Mouse (Mus musculus) layer of hippocampus, adult 11-12 months (tissue): ENCODE measurements around the gene Coro1b.

Experiments used
- DNase-seq: peaks from one replicate; pipeline ENCODE4 v3.0.0; 2022; ENCODE audit warnings: low spot score

The Coro1b gene

DNA sequence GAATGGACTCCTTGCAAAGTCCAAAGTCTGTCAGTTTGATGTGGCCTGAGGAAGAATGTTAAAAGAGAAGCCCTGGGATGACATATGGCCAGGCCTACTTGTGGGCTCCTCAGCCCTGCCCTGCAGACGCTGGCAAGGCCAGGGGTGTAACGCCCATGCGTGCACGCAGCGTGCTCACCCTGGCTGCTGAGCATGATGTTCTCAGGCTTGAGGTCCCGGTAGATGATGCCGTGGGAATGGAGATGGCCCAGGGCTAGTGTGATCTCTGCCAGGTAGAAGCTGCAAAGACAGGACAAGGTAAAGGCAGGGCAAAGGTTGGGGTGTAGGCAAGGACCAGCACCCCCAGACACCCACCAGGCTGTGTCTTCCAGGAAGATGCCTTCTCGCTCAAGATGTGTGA, 10.6 kb downstream of the Coro1b start:
- DNase-seq = no peak

DNA sequence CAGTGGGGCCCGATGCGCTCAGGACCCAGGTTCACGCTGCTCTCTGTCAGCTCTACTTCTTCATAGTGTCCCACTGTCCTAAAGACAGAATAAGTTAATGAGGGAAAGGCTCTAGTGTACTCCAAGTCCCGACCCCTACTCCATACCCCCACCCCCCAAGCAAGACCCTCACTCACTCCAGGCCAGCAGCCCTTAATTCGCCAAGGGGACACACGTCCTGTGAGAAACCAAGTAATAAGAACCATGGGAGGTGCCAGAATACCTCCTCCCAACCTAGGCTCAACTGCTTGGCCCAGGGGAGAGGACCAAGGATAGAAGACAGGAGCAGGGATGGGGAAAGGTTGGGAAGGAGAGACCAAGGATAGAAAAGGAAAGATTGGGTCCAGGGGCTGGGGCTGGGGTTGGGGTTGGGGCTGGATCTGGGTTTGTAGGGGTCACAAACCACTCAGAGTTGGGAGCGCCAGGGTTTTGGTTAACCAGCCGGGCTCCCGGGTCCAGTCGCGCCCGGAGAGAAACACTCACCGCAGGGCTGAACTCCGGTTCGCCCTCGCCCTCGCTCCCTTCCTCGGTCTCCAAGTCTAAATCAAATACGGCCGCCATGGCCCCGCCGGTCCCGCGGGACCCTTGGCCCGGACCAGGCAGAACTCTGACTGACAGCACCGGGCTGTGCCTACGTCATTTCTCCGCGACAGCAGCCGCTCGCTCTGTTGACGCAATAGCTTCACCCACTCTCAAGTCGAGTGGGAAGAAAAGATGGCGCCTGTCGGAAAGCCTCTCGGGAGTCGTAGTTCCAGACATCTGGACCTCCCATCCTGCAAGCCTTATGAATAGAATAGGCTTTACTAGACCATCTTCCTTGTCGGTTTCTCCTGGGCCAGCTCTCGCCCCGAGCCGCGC, 14.5 kb downstream of the Coro1b start, which contains the start of gene Rps6kb2:
Gene Rps6kb2, minus strand, starts transcription at position 709 of the 897 bp plus-strand sequence.
- DNase-seq = peak; percentile 98

DNA sequence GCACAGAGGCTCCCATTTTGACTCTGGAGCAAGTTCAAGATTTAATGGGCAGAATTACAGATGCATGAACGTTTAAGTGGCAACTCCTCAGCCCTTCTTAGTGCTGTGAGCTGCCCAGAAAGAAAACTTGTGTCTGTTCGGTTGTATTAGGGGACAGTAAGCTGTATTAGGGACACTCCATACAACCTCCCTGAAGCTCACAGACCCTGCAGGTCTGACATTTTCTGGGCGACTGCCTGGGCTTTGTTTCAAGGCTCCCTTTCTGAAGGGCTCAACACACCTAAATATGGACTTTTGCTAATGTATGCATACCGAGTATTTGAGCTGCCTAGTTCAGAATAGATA, 15.1 kb downstream of the Coro1b start:
- DNase-seq = no peak

DNA sequence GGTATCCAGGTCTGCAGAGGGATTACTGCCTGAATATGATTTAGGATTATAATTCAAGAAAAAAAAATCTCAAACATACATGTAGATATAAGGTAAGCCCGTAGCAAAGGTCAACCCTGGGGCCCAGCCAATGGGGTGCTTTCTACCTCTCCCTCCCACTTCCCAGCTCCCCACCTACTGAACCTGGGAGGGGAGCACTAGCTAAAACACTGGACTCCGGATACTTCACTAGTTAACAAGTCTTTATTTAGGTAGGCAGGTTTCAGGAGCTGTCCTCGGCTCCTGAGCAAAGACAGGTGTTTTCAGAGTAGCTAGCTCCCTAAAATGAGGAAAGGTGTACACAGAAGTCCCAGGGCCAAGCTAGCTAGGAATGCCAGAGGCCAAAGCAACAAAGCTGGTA, 15.7 kb downstream of the Coro1b start:
- DNase-seq = no peak

DNA sequence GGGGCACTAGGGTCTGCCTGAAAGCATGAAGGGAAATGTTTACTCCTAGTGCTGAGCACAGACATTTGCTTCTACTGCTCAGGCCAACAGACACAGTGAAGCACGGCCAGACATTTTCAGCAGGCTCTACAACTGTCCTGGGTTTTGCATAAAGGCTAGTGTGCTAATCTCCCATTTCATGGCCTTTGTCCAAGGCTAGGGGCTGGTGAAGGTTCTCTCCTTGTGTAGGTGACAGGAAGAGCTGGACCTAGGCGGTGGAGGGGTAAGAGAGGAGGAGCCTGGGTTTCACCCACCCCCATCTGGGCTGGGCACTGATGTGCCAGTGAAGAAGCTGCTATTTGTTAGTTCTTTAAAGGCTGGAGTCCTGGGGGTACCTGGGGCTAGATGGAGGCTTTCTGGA, 16.3 kb downstream of the Coro1b start:
- DNase-seq = no peak

DNA sequence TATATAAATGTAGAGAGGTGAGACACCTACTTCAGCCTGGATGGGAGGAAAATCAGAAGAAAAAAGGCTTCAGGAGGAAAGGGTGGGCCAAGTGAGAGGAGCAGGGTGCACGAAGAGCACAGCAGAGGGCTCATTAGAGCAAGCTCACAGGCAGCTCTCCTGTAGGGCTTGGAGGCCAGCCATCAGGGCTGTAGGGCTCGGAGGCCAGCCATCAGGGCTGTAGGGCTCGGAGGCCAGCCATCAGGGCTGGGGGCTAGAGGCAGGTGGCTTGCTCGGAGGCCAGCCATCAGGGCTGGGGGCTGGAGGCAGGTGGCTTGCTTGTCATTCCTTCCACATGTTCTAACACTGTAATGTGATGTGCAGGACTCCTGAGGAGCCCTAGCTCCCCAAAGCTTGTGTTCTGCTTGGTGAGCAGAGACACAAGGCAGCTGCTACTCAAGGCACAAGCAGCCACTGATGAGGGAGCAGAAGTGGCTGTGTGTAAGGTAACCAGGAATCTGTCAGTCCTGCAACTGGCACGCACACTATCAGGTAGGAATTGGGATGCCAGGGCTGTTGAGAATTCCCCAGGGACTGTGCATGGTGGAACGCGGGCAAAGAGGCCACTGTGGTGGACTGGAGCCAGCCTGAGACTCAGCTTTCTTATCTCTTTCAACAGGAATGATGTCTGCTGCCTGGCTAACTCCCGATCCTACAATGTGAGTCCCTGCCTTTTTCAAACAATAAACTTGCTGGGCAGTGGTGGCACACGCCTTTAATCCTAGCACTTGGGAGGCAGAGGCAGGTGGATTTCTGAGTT, 18.5 kb downstream of the Coro1b start:
- DNase-seq = no peak

DNA sequence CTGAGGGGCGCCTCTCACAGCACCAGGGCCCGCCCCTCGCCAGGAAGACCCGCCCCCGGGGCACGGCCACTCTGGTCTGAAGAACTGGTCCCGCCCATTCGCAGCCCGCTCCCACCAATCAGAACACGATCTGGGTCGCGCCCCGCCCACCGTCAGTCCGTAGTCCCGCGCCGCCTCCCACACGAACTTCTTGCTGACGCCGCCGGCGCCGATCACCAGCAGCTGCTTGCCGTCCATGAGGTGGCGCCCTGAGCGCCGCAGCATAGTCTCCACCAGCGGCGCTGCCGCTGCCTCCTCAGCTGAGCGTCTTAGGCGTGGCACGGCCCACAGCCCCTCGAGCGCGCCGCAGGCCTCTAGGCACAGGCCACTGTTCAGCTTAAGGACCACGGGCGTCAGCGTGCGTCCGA, 21.0 kb downstream of the Coro1b start:
- peak; percentile 99 for DNase-seq

DNA sequence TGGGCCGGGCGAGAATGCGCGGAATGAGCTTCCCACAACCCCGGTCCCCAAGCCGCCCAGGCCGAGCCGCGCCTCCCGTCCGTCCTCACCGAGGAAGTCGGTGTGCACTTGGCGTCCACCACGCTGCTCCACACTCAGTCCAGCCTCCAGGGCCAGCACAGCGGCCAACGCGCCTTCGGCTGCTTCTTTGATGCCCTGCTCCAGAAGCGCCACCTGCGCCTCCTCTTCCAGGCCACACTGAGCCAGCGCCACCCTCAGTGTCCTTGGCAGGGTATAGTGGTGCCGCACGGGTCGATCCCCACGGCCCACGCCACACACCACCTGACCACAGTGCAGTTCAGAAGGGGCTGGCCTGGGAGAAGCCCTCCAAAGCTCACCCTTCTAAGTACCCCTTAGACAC, 21.4 kb downstream of the Coro1b start:
- no peak for DNase-seq

DNA sequence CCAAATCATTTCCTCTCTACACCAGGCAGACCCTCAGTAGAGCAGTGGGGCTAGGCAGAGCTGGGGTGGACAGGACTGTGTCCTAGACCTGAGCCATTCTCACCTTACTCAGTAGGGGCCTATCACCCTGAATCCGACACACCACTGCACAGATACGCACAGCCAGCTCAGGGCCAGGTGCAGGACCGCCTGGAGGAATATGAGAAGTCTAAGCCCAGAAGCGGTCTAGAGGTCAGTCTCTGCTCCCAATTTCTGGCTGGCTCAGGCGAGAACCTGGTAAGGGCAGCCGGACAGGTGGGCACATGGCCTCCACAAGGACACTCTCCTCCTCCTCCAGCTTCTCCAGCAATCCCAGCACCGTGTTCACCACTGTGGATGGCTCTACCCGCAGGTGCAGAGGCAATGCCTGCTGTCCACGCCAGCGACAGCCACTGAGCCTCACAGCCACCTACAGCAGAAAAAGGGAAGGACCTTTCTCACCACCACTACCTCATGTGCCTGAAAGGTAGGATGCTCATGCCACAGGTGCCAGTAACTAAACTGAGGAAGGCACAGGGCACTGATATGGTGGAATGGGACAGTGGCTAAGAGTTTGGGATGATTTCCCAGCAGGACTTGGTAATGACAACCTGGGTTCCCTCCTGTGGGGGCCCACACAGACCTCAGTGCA, 22.4 kb downstream of the Coro1b start:
- DNase-seq = no peak

DNA sequence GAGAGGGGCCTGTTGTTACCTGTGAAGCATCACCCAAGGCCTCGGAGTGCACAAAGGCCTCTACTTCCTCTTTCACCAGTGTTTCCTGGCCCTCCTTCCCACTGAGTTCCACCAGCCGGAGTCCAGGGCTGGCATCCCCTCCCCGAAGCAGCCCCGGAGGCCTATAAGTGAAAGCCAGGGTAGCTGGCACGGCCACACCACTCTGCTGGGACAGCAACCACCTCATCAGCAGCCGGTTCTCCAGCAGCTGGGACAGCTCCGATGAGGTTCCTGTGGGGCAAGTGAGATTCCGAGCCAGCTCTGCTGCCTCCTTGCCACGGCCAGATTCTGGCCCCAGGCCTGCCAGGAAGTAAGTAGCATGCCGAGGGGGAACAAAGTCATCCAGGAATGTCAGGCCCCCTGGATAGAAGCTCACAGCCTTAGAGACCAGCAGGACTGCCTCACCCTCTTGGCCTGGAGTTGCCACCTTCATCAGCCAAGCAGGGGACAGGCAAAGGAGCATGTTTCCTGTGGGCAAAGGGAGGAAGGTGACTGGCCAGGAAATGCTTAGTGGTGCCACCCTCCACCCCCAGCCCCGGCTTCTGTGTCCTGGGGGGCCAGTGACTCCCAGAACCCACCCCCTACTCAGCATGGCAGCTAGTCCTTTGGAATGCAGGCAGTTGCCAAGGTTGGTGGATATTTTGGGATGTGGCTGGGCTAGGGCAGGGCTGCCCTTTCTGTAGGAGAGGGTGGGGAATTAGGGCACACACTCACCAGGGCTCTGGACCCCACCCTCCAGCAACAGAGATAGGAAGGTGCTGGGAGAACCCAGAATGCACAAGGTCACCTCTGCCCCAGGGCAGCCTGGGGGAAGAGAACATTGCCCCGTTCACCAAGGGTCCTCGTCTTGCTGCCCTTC, 23.2 kb downstream of the Coro1b start:
- DNase-seq = no peak

DNA sequence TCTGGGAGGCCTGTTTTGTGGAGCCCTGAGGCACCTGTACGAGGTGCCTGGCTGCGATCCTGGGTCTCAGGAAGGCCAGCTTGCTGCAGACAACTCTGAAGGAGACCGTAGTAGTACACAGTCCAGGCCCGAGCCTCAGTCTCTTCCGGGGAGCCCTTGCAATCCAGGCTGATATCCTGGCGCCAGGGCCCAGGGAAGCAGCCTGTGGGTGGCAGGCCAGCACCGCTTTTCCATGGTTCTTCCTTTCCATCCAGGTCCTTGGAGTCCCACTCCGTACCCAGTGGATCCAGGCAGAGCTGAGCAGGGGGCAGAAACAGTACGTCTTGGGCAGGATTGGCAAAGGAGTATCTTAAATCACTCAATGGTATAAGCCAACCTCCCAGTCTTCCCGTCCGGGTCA, 24.5 kb downstream of the Coro1b start:
- no peak for DNase-seq

DNA sequence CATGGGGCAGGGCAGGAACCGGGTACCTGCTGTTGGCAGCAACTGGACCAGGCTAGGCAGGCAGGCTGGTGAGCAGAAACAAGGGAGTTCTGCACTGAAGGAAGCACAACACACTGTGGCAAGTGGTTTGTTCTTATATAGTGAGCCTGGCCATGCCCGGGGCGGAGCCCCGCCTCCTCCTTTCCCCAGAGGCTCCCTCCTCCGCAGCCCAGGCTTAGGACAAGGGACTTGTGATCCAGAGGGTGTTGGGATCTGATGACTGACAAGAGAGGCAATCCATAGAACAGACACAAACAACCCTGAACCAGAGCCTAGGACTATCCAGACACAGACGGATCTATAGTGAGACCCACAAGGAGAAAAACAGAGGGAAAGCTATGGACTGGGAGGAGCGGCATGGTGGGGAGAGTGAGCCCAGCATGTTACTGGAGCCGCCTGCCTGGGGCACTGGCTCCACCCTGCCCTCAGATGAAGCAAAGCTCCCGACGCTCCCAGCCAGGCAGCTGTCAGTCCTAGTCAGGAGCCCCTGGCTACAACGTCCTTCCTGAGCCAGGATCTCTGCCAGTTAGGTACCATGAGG, 27.0 kb downstream of the Coro1b start, which contains the start of gene Carns1:
Gene Carns1, minus strand, starts transcription at position 112 of the 580 bp plus-strand sequence.
- peak; percentile 67 for DNase-seq

DNA sequence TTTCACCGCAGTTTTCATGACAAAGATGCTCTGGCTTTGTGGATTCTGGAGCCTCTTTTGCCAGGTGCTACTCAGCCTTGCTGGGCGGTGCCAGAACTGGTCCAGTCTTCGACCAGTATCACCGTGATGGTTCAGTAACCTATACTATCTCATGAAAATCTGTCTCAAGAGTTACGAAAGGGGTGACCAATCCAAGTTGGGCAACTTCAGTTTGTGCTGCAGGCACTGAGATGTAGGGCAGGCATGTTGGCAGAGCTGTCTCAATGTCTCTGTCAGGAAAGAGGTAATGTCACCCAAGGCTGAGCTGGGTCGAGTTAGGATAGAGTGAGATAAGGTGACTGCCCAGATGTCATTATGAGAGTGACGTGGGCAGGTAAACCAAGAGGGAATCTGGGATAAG, 32.0 kb downstream of the Coro1b start:
- no peak for DNase-seq

DNA sequence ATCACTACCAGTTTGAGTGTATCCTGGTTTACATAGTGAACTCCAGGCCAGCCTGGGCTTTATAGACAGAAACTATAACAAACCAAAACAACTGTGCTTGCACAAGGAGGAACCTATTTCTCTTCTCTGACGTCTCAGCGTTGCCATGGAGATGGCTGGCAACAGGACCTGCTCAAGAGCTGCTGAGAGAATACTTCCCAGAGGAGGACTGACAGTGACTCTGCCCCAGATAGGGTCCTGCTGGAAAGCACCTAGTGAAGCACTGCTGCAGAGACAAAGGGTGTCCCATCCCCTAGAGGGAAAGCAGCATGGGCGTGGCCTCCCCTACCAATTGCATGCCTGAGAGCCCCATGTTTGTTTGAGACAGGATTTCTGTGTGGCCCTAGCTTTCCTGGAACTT, 33.5 kb downstream of the Coro1b start:
- DNase-seq = peak; percentile 79

DNA sequence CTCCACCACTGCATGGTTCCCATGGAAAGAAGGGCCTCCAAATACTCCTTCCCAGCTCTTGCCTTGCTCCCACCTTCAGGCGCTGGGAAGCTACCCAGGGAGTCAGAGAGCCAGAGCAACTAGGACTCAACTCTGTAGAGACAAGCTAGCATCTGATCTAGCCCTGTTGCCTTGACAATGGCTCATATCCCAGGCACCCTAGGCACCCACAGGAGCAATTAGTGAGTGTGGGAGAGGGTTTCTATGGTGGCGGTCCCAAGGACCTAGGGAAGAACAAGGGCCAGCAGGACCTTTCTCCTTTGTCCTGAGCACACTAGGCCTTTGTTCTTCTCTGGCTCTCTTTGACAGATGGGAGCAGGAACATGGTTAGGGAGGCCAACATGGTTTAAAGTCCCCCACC, 35.3 kb downstream of the Coro1b start:
- no peak for DNase-seq

DNA sequence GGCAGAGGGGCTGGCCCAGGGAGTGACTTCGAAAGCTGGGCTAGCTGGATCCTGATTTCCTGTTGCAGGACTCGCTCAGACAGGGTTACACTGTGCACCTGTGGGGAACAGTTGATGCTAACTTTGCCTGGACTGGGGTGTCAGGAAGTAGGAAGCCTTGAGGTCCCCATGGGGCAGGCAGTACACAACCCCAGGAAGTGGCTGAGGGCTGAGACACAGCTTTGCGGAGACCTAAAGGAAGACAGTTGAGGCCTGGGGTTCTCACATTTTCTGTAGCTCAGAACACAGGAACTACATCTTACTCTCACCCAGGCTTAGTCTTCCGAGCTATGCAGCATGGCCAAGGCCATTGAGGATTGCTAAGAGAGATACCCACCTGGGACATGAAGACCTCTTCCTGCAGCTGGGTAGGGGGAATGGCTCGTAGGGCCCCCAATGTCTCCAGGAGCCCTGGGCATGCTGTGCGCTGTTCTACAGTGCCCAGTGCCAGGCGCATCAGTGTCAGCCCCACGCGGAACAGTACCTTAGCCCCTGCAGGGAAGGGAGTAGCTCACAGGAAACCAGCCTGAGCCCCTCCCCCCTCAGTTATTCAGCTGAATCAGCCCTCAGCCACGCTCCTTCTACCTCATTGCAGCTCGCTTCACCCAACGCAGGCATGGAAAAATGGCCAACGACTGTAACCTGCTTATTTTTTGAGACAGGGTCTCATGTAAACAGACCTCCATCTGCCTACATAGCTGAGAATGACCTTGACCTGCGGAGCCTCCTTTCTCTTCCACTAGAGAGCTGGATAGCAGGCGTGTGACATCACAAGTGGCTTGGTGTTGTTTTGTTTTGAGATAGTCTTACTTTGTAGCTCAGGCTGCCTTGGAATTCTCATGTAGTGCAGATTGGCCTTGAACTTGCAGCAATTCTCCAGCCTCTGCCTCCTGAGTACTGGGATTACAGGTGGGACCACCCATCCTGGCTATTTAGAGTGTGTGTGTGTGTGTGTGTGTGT, 36.9 kb downstream of the Coro1b start:
- no peak for DNase-seq

DNA sequence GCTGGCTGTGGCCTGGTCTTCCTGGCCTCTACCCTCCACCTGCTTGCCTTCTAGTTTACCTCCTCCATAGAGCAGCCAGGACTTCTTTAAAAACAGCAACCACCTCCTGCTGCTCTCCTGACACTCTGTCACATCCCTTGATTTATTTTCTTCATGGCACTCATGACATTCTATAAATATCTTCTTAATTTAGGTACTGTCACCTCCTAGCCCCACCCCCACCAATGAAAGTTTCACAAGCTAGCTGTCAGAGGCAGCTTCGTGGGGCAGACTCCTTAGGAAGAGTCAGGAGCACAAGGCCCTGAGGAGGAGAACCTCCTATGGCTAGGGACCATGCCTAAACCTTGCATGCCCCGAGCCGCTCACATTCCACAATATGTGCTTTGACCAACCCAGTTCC, 38.9 kb downstream of the Coro1b start:
- no peak for DNase-seq

DNA sequence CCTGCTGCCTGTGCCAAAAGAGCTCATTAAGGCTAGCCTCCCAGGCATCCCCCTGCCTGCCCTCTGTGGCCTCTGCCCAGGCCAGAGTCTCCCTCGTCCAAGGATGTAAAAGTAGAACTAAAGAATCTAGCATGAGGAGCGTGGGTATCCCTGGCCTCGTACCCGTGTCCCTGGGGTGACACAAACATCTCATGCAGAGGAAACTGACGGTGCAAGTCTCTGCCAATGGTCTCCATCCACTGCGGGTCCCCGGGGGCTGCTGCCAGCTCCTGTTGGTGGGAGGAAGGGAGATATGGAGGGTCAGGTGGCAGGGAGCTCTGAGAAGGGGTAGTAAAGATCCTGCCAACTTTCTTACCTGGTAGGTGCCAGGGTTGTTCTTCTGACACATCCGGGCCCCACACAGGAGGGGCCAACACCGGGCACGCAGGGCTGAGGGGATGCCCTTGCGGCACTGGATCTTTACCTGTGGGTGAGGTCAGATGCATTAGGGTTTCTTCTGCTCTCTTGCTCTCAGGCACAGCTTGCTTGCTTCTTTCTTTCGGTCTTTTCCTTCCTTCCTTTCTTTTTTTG, 40.7 kb downstream of the Coro1b start:
- no peak for DNase-seq

DNA sequence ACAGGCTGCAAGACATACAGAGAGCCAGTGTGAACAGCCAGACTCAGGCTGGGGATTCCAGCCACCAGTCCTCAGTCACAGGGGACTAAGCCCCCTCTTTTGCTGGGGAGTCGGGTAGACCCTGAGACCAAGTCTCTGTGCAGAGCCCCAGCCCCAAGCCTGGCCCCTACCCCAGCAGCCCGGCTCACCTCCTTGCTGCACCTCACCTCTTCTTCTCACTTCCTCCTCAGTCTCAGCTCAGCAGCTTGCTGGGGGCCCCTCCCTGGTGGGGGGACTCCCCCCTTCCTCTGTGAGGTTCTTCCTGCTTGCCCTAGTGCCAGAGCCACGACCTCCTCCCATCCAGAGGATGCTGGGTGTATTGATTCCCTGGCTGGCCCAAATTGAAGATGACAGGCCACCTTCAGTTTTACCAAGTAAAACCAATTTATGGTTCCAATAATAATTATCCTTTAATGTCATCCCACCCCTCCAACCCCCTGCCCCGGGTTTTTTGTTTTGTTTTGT, 42.5 kb downstream of the Coro1b start, which contains the start of gene Tbc1d10c:
Gene Tbc1d10c, minus strand, starts transcription at position 454 of the 504 bp plus-strand sequence.
- DNase-seq = no peak
